Mouse (Mus musculus) splenic B cell, adult 2 months (primary cell): ENCODE results near the gene Lrrk1.

Source experiments
- DNase-seq: peaks from one replicate; pipeline ENCODE4 v3.0.0-alpha.2; 2011; ENCODE audit warnings: low read depth, low spot score
- H3K27me3 ChIP-seq: 2 replicates; pipeline ENCODE4 v1.6.1; 2012; ENCODE audit warnings: mild to moderate bottlenecking, low read length, moderate library complexity, mixed read lengths; ENCODE audit not compliant: control insufficient read depth, poor library complexity, insufficient read depth, severe bottlenecking
- H3K36me3 ChIP-seq: 2 replicates; pipeline ENCODE4 v1.6.1; 2012; ENCODE audit warnings: mild to moderate bottlenecking, low read length, moderate library complexity, mixed read lengths; ENCODE audit not compliant: control insufficient read depth, poor library complexity, insufficient read depth, severe bottlenecking

The Lrrk1 gene

GRCm38 (mm10) chr7:66401605-66402004 is 13.5 kb upstream of the Lrrk1 start:
- H3K36me3 ChIP-seq: no peaks in the 10 kb centered on the region
- no peaks in the 10 kb centered on the region for H3K27me3 ChIP-seq
- DNase-seq: no peak

DNA sequence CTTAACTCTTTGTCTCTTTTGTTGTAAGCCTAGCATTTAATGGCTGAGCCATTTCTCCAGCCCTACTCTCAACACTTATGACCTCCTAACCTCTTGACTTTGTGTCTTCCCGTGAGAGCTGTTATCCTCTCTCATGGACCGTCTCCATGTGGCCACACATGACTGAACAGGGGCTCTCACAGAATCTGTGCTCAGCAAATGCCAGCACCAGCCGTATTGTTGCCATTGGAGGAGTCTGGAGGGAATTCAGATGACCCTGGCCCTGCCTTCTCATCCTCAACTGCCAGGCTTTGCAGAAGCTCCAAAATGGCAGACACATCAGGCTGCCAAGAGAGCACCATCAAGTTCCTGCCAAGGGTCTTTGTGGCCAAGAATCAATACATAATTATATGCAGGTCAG is 9.1 kb upstream of the Lrrk1 start:
- DNase-seq: no peak
- Histone ChIP-seq H3K36me3 (no peaks in the 10 kb centered on the region), H3K27me3 (no peaks in the 10 kb centered on the region)

DNA sequence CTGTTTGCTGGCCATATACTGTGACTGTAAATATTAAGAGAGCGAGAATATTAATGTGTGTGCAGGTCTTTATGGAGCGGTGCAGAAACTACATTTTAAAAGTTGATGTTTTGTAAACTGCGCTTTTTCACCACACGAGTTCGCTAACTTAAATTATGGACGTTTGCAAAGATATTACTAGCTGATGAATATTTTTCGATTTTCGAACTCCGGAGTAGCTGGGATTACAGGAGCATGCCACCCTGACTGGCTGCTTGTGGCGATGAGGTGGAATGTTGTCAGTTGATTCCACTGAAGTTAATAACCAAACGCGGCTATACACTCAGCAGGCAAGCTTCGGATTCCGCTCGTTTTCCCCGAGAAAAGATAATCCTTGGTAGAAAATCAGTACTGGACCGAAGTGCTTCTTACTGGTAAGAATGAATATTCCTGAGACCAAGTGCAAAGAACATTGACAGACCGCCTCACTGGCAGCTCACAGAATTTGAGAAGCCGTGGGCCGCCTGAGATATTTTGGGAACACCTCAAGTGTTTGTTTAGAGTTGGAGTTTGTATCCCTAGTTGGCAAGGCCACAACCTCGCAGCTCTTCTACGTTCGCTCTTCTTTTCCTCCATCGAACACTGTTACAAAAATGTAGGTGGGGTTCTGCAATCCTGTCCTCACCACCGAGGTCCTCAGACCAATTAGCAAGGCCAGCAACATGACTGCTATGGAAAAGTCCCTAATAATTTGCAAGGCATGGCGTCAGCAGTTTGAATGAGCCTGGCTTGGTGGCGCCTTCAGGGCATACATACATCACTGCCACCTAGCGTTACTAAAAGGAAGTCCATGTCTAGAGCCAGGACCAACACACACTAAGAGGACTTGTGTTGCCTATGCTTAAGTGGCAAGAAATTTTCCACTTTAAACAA is 727 bp upstream of the Lrrk1 start:
- Histone ChIP-seq H3K36me3 (no peaks in the 10 kb centered on the region), H3K27me3 (no peaks in the 10 kb centered on the region)
- DNase-seq: peak; percentile 89

DNA sequence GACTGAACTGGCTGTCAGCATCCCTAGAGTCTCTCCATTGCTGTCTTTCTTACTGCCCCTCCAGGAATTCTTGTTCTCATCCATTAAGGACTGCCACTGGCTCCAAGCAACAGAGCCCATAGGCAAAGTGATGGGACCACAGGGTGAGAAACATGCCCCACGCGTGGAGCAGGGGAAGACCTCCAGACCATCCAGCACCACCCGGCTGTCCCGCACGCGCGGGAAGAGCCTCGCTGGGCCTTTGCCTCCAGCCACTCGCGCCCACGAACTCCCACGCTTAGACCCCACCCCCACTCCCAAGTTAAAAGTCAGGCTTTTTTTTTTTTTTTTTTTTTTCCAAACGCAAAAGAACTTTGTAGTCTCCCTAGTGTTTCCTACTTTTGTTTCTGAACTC is 734 bp downstream of the Lrrk1 start:
- no peak for DNase-seq
- Histone ChIP-seq H3K27me3 (no peaks in the 10 kb centered on the region), H3K36me3 (no peaks in the 10 kb centered on the region)

DNA sequence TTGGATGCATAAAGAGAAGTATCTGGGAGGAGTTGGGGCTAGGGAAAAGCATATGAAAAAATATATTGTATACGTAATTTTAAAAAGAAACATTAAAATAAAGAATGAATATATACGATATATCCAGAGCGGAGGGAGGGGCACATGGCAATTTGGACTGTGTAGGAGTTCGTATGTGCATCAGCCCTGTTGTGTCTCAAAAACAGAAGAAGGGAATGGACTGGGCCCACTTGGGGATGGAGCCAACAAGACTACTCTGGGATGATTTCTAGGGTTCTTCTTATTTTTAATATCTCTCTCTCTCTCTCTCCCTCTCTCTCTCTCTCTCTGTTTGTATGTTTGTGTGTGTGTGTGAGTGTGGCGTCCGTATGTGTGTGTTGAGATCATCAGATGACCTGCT is 1.7 kb downstream of the Lrrk1 start:
- H3K27me3 ChIP-seq: no peaks in the 10 kb centered on the region
- H3K36me3 ChIP-seq: no peaks in the 10 kb centered on the region
- no peak for DNase-seq

DNA sequence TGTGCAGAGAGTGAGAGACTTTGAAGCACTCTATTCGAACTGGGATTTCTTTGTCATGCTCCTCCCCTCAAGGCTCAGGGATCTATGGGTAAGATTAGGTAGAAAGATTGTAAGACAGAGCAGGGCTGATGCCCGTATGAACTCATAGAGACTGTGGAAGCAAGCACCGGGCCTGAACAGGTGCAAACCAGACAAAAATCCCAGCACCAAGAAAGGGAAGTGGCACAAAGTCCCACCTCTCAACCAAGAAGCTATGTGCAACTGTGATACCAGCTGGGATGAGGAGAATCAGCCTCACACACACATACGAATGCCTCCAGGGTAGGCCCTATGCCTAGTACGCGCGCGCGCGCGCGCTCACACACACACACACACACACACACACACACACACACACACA is 2.3 kb downstream of the Lrrk1 start:
- Histone ChIP-seq H3K36me3 (no peaks in the 10 kb centered on the region), H3K27me3 (no peaks in the 10 kb centered on the region)
- peak; percentile 57 for DNase-seq

- Histone ChIP-seq H3K36me3 (0 out of 2 replicates have a peak, but pooled peaks cover 5% of the 10 kb centered on the region), H3K27me3 (no peaks in the 10 kb centered on the region)
- no peak for DNase-seq
Observed at GRCm38 (mm10) chr7:66384891-66385290, 3.3 kb downstream of the Lrrk1 start.

DNA sequence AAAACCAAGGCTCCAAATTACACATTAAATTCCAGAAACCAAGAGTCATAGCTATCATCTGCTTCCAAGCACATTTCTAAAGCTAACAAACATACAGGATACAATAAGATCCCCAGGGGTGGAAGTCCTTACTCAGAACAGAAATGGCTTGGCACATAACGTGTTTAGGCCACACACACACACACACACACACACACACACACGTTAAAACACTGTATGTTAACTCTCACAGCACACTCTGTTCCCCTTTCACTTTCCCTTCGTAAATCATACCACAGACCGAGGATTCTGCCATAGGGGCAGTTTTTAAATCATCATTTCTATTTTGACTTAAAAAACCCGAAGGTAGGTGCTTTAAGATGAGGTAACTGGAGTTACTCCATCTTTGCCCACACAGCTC is 3.9 kb downstream of the Lrrk1 start:
- peak; percentile 82 for DNase-seq
- 0 out of 2 replicates have a peak, but pooled peaks cover 5% of the 10 kb centered on the region for H3K36me3 ChIP-seq
- no peaks in the 10 kb centered on the region for H3K27me3 ChIP-seq

GRCm38 (mm10) chr7:66376560-66376959 is 11.6 kb downstream of the Lrrk1 start:
- Histone ChIP-seq H3K36me3 (peaks cover 10% of the 10 kb centered on the region), H3K27me3 (no peaks in the 10 kb centered on the region)
- no peak for DNase-seq

DNA sequence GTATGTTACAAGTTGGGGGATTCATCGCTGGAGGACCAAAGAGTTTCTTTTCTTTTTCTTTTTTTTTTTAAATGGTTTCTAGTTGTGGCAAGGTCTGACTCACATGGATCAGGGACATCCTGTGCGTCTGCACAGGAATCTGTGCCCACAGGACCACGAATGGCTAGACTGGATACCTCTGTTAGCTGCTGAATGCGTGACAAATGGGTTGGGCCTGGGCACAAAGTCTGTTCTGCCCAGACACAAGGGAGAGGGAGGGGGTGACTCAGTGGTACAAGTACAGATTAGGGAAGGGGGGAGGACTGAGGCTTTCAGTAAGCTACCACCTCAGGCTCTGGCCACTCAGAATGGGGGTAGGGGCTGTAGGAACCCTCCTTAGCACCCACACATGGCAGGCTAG is 12.4 kb downstream of the Lrrk1 start:
- no peaks in the 10 kb centered on the region for H3K27me3 ChIP-seq
- no peak for DNase-seq
- peaks cover 10% of the 10 kb centered on the region for H3K36me3 ChIP-seq

DNA sequence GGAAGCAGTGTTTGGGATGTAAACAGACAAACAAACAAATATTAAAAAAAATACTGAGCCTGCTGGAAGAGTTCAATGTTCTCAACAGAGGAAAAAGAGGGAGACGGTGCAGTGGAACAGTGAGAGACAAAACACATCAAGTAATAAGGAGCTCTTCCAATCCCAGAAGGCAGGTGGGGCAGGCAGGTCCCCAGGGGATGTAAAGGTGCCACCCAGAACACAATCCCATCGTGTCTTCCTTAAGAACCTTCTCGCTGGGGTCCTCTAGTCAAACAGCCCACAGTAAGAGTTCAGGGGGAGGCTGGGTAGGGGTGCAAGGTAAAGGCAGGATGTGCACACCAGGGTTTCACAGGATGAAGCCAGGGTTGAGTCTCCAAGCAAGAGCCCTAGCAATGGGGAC is 14.8 kb downstream of the Lrrk1 start:
- peaks cover 6% of the 10 kb centered on the region for H3K36me3 ChIP-seq
- no peaks in the 10 kb centered on the region for H3K27me3 ChIP-seq
- no peak for DNase-seq

DNA sequence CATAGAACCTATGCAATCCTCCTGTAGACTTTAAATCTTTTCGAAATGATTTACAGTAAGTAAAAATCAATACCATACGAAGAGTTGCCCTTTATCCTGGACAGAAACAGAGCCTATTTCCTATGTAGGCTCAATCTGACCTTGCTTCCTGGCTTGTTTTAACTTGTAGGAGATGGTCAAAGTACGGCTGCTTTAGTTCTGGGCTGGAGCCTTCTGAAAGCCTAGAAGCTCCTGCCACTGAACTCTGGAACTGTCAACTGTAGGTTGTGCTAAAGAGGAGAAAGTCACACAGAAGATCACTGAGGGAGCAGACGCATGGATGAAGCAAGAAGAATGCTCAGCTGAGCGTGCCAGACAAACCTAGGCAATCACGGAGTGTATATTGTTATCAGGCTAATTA is 17.2 kb downstream of the Lrrk1 start:
- DNase-seq: no peak
- no peaks in the 10 kb centered on the region for H3K27me3 ChIP-seq

GRCm38 (mm10) chr7:66369934-66370445 is 18.2 kb downstream of the Lrrk1 start:
- Histone ChIP-seq H3K27me3 (no peaks in the 10 kb centered on the region), H3K36me3 (0 out of 2 replicates have a peak, but pooled peaks cover 1% of the 10 kb centered on the region)
- DNase-seq: no peak

More for the DNA sequence above, 17.2 kb downstream of the Lrrk1 start:
- H3K36me3 ChIP-seq: peaks cover 3% of the 10 kb centered on the region; the same call in 1 of the 2 replicates

GRCm38 (mm10) chr7:66369071-66369933 is 18.8 kb downstream of the Lrrk1 start:
- Histone ChIP-seq H3K36me3 (0 out of 2 replicates have a peak, but pooled peaks cover 3% of the 10 kb centered on the region), H3K27me3 (no peaks in the 10 kb centered on the region)
- DNase-seq: no peak

DNA sequence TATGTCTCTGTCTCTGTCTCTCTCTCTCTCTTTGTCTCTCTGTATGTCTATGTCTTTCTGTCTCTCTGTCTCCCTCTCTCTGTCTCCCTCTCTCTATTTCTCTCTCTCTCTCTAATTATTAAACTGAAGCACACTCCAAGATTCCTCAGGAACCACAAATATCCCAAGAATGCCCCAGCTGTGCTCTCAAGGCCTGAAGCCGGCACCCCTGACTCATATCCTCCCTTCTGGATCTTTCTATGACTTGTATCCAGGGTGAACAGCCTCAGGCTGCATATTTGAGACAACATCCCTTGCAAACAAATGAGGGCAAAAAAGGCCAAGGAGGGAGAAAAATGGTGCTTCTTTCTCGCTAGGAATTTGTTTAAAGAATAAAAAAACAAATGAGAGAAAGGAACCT is 22.2 kb downstream of the Lrrk1 start, which contains the start of gene Gm10974:
Gm10974 (plus strand) TSS at position 2 of the 400 bp plus-strand sequence.
- Histone ChIP-seq H3K27me3 (no peaks in the 10 kb centered on the region), H3K36me3 (0 out of 2 replicates have a peak, but pooled peaks cover 4% of the 10 kb centered on the region)
- no peak for DNase-seq
